Mouse (Mus musculus): ENCODE results near the gene Acsf3.

The Acsf3 gene

DNA sequence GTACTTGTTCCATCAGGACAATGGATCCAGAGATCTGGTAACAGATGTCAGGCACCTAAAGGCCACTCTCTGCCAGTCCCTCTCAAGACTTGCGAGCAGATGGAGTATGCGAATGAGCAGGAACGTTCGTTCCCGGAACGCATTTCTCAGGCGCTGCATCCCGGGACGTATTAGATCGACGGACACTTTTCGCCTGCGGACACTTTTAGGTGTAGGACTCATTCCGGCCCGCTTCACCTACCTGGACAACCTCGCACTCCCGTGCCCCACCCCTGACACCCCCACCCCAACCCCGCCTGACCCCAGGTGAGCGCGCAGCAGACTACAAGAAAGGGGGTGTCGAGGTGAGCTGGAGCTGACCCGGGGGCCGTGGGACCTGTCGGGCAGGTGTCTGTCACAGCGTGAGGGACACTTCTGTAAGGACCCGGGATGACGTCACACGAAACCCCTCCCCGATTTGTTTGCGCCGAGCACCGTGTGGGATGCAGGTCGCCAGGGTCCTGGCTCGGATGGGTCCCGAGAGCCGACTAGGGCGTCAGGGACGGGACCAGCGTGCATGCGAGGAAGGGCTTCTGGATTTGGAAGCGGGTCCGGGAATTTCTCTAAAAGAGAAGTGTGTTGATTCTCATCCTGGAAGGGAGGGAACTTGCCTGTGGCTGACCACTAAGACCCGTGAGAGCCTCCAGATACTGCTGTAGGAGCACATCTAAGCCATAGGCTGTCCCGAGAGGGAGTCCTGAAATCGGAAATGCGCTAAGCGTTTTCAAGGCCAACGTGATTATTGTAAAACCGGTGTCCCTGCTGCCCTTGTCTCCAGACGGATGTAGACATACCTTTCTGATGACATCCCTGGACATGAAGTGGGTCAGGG is at the start of gene Acsf3:
TSS of gene Acsf3 (plus strand) at position 202 of the 871 bp plus-strand sequence.
- peak; percentile 61 for DNase-seq

- no peak for DNase-seq
These were observed 48.5 kb upstream of the Acsf3 start for GRCm38 (mm10) chr8:122726789-122727188.

DNA sequence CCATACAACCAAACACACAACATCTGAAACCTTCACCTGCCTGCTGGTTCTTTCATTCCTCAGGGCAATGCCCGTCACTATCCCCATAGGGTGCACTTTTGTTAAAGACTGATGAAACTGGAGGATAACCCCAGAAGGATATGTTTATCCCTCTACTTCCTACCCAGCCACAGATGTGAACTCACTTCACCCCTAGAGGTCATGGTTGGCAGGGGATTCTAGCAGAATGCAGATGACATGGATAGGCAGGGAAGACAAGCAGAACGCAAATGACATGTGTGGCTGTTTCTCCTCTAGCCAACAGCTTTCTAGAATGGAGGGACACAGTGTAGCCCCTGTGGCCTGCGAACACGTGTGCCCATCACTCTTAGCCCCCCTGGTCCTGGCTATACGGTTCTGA is 47.9 kb upstream of the Acsf3 start:
- DNase-seq, result no peak

GRCm38 (mm10) chr8:122728630-122729029 is 46.7 kb upstream of the Acsf3 start:
- no peak for DNase-seq

DNA sequence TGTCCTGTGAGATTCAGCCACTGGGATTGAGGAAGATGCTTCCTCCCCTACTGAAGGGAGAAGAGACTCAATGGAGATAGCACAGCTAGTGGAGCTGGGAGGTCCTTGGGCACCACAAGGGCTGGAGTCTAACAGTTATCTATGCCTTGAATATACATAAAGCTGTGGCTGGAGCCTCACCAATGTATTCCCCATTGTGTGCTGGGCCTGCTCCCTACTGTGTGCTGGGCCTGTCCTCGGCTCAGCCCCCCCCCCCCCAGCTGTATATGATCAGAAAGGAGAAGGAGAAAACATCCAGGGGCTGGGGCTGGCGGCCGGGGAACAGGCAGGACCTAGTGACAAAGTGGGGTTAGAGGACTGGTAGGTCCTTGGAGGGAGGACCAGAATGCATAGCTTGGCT is 40.2 kb upstream of the Acsf3 start:
- DNase-seq, result no peak

DNA sequence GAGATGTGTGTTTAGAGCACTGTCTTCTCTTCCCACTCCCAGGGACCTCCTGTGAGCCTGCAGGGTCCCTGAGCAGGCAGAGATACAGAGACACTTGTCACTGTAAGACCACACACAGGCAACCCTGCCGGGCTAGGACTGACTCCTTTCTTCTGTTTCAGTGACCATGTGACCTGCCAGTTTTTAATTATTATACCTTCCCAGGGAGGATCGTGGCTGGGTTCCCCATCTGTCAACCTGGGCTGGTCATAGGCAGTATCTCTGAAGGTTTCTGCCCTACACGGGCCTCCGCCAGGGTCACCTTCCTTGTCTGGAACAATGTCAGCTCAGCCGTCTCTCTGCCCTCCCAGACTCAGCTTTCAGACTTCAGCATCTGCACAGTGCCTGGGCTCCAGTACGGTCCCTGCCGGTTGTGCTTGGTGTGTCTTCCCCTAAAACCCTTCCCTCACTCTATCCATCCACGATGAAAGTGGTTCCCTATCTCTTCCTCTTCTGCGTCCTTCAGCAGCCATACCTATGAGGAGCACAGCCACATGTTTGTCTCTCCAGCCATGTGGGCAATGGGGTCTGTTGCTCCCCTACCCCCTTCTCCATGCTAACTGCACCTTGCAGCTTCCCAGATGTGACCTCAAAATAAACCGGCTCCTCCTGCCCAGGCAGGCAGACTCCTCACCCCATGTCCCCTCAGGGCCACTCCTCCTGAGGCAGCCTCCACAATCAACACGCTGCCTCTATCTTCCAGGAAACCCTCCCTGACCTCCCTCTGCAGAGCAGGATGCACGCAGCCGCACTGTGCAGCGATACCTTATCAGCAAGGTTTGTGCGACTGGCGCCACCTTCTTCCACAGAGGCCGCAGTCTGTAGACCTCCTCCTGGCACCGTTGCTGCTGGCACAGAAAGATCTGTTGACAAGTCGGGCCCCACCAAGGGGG is 39.5 kb upstream of the Acsf3 start:
- no peak for DNase-seq

DNA sequence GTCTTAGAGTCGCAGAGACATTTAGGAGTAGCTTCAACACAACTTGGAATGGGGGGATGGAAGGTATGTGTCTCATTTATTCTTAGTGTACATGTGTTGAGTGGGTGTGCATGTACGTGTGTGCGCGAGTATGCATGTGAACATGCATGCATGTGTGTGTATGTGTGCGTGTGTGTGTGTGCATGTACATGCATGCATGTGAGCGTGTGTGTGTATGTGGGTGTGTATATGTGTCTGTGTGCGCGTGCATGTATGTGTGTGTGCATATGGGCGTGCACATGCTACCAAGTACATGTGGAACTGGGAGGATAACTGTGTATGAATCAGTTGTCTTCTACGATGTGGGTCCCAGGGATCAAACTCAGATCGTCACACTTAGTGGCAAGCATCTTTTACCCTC is 38.7 kb upstream of the Acsf3 start:
- no peak for DNase-seq

GRCm38 (mm10) chr8:122737071-122737470 is 38.2 kb upstream of the Acsf3 start:
- no peak for DNase-seq

GRCm38 (mm10) chr8:122737886-122738285 is 37.4 kb upstream of the Acsf3 start:
- DNase-seq, result no peak

DNA sequence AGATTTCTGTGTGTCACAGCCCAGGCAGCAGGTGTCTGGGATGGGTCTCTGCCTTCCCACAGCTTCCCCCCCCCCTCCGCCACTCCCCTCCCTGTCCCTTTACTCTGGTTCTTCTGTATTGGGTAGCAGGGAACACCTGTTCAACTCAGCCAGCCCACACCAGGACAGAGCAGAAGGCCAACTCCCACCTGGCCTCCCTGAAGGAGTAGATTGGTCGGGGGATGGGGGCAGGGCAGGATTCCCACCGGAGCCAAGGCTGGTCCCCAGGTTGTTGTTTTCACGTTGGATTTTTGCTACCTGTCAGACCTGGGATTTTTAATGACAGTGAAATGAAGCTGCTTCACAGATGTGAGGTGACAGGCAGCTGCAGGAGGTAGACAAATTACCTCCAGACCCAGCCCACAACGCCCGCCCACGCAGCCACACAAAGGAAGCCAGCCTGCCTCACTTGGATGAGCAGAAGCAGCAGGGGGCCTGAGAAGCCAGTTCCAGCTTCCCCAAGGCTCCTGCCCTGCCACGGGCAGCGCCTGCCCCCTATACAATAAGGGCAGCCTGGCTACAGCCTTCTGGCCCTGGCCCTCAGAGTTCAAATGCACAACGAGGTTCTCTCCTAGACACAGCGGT is 36.1 kb upstream of the Acsf3 start:
- peak; percentile 41 for DNase-seq

DNA sequence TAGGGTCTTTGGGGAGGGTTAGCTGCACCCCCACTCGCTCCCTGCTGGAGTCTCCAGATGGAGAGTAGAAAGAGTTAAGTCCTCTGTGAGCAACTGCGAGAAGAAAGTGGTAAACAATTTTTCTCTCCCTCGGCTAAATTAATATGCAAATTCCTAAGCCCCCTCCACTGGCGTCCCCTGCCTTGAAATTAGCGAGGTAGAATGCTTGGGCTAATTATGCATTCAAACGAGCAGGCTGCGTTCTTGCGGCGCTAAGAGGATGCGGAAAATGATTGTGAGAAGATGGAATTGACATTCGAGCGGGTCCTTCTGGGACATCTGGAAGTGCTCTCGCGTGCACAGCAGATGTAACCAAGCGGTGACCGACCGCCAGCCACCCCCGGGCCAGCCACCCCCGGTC is 32.8 kb upstream of the Acsf3 start:
- no peak for DNase-seq

DNA sequence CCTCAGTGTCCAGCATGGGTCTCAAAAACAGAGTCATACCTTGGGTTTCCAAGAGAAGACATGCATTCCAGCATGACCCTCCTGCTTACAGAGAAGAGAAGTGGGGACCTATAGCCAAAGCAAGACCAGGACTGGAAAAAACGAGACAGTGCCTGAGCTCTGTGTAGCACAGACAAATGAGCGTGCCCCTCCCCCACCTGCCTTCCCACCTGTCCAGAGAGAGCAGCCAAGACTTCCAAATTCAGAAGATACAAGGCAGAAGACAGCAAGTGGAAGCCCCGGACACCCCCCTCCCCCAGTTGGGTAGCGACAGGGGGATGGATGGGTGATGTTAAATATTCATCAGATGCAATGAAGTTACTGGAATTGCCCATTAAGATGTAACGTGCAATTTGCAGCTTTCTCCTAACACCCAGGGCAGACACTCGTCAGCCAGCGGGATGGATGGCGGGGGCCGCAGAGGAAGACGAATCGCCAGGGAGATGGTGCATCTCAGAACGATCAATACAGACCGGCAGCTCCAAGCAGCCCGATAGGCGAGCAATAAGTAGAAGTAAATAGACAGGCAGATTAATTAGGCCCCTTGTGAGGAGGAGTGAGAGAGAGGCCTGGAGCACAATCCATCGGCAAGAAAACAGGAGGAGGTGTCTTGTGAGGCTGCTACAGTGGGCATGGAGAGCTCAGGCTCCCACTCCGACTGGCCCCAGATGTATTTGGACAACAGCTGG is 30.1 kb upstream of the Acsf3 start:
- no peak for DNase-seq

DNA sequence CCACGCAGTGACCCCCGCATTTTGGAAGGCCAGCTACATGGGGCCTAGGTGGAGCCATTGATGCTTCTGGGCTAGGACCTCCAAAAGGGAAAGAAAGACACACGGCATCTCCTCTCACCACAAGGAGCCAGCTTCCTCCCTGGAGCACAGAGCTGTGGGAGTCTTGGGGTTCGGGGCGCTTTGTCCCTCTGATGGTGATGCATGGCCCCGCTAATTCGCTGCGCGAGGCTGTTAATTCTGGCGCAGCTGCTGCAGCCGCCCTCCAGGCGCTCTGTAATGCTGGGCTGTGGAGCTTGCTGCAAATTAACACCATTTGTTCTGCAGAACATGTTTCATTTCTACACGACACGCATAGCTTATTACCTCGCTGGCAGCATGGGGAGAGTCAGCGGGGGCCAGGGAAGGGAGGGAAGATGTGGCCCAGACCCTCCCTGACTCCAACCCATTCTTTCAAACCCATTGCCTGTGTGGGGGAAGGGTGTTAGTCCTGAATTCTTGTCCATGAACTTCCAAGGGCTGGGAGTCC is 29.5 kb upstream of the Acsf3 start:
- DNase-seq, result peak; percentile 26

DNA sequence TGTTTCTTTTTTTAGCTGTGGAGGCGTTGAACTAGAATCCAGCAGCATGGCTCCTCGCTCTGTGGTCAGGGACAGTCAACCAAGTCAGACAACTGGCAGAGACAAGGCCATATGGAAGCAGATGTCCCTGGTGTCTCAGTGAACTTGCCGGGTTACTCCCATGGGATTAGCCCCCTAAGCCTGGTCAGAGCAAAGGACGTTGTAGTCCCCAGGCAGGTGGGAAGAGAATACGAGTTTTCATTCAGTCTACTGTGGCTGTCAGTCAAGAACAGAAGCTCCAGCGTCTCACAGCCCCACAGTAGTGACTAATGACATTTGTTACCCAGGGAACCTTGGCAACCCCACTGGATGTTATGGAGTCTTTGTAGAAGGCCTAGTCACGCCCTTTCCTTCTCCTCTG is 28.8 kb upstream of the Acsf3 start:
- DNase-seq, result no peak

DNA sequence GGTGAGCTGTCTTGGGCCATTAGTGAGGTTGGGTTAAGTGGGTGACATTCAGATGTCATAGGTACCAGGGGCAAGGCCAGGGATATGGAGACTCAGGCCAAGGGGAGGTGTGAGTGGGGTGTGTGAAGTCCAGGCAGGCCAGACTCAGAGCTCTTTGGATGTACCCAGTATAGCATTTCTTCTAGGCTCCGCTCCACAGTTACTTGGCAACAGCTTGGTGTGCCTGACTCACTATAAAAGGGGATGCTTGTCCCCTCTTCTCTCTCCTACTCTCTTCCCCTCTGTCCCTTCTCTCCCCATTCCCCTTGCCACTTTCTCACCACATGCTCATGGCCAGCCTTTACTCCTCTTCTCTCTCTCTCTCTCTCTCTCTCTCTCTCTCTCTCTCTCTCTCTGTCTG is 27.5 kb upstream of the Acsf3 start:
- DNase-seq, result no peak

DNA sequence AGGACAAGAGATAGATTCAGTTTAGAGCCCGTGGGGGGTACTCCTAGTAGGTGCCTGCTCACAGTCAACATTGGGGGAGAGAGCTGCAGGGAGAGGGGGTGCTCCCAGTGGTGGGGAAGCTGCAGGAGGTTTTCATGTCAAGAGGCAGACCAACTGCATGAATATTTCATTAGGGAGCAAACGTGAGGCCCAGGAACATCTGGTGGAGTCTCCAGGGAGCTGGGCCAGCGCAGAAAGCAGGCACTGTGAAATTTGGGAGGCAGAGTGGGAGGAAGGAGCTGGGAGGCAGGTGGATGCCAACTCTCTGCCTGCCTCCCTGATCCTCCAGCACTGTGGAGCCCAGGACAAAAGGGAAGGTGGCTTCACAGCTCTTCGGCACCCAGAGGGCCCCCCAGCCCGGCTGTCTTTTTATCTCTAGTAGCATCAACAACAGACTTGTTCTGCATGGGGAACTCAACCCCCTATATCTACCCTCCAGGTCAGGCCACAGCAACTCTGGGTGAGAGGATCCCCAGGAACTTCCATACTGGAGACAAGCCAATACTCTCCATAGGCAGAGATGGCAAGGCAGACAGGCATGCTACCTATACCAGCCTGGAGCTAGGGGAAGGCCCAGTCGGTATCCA is 25.8 kb upstream of the Acsf3 start:
- peak; percentile 67 for DNase-seq

GRCm38 (mm10) chr8:122751342-122751741 is 23.9 kb upstream of the Acsf3 start:
- DNase-seq, result no peak

- peak; percentile 76 for DNase-seq
These were observed 23.1 kb upstream of the Acsf3 start for GRCm38 (mm10) chr8:122752111-122752721.

GRCm38 (mm10) chr8:122758597-122758996 is 16.7 kb upstream of the Acsf3 start:
- DNase-seq, result no peak

DNA sequence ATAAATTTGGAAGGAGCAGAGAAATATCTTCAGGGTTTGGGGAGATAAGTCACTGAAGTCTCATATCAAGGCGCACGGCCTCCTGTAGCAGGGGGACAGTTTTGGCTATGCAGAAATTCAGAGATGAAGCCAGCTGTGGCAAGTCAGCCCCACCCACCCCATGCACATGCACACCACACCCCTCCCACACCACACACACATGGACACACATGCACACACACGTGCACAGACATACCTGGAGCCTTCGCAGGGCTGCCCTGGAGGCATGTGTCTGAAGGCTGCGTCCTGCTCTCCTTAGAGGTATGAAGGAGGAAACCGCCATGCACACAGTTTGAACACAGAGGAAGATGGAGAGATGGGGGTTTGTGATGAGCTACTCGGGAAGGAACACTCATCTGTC is 15.2 kb upstream of the Acsf3 start:
- DNase-seq, result no peak

GRCm38 (mm10) chr8:122761109-122761508 is 14.2 kb upstream of the Acsf3 start:
- DNase-seq, result no peak

Measured in right cerebral cortex, adult 18-20 months (tissue).